Mouse (Mus musculus) gastrocnemius, adult 18-20 months (tissue): ENCODE results near the gene Acsf3. TPM values are rescaled to one million over a fixed set of nuclear protein-coding genes. Genes with fewer than 3 reads are reported as not detected.

Source experiments
- DNase-seq: peaks from one replicate; pipeline ENCODE4 v3.0.0; 2021; ENCODE audit warnings: low spot score
- total RNA-seq, 2 experiments: library from RNA; stranded (reverse); gene quantifications; 2 replicates each; pipeline ENCODE4 v1.2.3; 2021

The Acsf3 gene
- total RNA-seq, 2 experiments from 2014 or later, result 12.4 to 12.9 TPM

- DNase-seq, result no peak
Observed at GRCm38 (mm10) chr8:122761109-122761508, 14.2 kb upstream of the Acsf3 start.

- no peak for DNase-seq
Observed at GRCm38 (mm10) chr8:122762731-122763266, 12.5 kb upstream of the Acsf3 start.

DNA sequence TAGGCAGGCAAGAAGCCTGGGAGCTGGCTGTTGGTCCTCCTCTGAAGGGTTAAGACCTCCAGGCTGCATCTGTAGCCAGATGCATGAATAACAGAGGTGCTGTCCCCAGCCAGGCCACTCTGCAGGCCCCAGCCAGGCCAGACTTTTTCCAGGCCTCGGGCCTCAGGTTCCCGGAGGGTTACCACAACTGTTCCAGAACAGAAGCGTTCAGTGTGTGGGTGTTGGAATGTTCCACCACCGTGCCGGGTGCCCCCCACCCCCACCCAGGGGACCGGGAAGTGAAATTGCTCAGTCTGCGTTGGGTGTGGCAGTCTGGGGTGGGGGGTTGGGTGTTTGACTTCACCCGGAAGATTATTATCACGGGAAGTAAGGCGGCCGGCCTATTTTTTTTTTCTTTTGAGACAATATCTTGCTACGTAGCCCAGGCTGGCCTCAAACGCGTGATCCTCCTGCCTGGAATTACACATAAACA lies 12.0 kb upstream of the Acsf3 start:
- DNase-seq, result peak; percentile 22

- no peak for DNase-seq
Observed at GRCm38 (mm10) chr8:122764790-122765474, 10.4 kb upstream of the Acsf3 start.

DNA sequence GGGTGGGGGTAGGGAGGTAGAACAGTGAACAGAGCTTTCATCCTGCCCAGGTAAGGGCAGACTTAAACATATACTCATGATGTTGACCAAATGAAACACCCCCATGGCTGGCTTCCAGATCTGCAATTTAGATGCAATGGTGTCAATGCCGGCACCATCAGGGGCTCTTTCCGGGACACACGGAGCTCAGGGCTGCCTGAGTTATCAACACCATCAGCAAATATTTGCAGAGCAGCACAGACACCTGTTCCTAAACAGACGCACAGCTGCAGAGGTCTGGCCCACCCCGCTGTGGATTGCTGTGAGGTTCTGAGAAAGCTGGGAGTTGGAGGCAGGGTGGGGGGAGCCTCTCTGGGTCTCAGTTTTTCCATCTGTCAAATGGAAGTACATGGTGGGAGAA lies 9.1 kb upstream of the Acsf3 start:
- no peak for DNase-seq

DNA sequence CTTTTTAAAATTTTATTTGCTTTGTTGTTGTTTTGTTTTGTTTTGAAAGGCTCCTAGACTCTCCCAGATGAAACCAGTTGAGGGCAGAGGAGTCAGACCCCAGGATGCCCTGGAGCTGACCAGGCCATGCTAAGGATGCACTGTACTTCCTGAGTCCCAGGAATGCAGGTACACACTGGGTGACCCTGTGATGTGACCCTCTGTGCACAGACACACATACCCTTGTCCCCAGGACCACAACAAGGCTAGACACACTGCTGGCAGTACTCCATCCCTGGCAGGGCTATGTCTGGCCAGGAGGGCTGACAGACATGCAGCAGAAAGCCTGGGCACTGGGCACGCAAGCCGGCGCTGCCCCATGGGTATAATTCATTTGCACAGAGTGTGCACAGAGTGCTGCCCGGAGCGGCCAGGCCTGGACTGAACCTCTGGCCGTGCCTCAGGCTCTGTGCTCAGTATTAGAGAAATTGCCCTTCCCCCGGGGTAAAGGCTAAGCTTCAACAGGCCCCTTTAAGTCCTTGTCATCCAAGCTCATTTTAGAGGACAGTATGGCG lies 8.6 kb upstream of the Acsf3 start:
- DNase-seq, result no peak

DNA sequence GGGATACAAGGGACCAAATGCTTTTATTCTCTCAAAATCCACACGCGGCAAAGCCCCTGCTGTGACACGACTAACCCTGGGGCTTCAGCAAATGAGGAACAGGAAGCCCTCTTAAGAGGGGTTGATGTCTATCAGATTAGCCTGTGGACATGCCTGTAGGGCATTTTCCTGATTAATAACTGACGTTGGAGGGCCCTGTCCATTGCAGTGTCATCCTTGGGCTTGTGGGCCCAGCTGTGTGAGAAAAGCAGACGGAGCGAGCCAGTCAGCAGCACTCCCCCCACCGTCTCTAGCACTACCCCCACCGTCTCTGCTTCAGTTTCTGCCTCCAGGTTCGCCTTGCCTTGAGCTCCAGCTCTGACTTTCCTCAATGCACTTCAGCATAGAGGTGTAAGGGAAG lies 8.1 kb upstream of the Acsf3 start:
- no peak for DNase-seq

GRCm38 (mm10) chr8:122769251-122770058 lies 5.8 kb upstream of the Acsf3 start:
- no peak for DNase-seq

DNA sequence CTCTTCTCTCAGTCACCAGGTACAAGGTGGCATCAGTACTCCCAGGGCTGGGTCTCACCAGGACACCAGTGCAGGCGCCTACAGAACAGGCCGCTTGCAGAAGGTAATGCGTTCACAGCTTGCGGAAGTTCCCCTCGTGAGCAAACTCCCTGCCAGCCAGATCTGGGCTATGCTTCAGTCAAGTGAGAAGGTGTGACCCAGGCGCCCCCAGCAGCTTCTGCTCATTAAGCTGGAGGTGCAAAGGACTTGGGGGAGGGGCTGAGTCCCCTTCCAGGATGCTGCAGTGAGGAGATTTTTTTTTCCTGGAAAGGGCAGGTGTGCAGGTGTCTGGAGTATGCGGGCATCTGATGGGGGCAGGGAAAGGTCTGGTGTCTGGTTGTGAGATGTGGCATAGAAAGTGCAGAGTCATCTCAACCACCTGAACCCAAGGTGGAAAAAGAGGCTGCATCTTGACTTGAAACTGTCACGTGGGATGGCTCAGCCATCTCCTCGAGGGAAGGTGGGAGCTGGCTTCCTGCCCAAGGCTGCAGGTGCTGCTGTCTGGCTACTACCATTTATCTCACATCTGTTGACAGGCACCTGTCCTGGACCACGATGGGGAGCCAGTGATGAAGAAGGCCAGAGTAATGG lies 2.7 kb upstream of the Acsf3 start:
- DNase-seq, result no peak

- DNase-seq, result no peak
Observed at GRCm38 (mm10) chr8:122777701-122778100, 2.4 kb downstream of the Acsf3 start.

DNA sequence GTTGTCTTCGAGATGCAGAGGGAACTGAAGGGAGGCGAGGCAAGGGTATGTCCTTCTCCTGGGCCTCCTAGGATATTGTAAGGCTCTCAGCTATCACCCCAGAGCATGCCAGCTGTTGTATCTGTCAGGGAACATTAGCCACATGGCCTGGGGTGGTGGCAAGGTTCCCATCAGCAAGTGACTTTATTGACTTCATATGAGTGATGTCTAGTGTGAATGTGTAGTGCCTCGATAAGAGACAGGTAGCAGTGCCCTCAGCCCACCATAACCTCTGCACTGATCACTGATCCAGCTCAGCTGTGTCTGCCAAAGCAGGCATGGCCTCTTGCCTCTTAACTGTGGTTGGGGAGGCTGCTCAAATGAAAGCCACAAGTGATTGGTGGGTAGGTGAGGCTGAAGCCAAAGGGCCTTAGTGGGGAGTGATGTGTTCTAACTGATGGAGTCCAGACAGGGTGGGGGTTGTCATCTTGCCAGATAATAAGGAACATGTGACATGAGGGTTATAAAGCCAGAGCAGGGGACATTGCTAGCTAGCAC lies 3.5 kb downstream of the Acsf3 start:
- no peak for DNase-seq

GRCm38 (mm10) chr8:122779255-122779654 lies 4.0 kb downstream of the Acsf3 start:
- no peak for DNase-seq

- DNase-seq, result peak; percentile 51
Observed at GRCm38 (mm10) chr8:122784756-122785155, 9.5 kb downstream of the Acsf3 start.

DNA sequence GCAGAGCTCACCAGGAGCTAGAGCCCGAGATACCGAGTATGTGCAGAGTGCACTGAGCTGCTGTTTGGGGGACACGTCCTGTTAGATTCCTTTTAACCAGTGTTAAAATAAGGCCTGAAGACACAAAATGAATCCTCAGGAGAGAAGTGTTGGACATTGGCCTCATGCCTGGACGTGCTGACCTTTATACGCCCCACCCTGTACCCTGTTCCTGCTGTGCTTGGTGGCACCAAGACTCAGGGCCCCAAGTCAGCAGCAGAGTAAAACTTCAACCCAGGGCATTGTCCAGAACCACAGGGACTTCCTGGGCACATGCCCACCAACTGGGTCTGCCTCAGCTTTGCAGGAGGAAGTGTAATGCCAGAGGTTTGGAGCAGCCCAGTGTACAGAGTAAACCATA lies 14.5 kb downstream of the Acsf3 start:
- no peak for DNase-seq

GRCm38 (mm10) chr8:122793375-122794174 lies 18.3 kb downstream of the Acsf3 start:
- no peak for DNase-seq

GRCm38 (mm10) chr8:122794175-122794454 lies 18.8 kb downstream of the Acsf3 start:
- DNase-seq, result no peak

- DNase-seq, result no peak
Observed at GRCm38 (mm10) chr8:122803906-122804761, 28.8 kb downstream of the Acsf3 start.

GRCm38 (mm10) chr8:122805349-122805748 lies 30.1 kb downstream of the Acsf3 start:
- no peak for DNase-seq

DNA sequence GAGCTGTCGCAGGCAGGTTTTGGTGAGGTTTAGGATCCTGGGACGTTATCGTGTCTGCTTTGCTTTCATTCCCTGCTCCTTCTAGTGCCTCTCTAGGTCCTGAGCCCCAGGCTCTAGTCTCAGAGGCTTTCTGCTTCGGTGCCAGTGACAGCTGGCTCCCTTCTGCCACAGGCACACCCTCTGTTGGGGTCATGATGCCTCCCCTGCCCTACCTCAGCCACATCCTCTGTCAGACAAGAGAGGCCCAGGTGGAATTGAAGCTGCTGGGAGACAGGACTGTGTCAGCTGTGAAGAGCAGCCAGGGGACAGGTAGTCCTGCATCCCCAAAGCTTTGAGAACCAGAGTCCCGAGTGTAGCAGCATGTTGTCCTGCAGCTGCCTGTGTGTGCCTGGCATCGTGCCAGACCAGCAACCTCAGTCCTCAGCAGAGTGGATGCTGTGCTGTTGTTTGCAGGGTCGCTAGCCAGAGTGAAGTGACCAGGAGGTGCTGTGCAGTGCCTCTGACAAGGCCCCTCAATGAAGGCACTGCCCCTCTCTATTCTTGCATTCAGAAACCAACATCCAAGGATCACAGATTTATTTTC lies 31.8 kb downstream of the Acsf3 start:
- DNase-seq, result no peak

DNA sequence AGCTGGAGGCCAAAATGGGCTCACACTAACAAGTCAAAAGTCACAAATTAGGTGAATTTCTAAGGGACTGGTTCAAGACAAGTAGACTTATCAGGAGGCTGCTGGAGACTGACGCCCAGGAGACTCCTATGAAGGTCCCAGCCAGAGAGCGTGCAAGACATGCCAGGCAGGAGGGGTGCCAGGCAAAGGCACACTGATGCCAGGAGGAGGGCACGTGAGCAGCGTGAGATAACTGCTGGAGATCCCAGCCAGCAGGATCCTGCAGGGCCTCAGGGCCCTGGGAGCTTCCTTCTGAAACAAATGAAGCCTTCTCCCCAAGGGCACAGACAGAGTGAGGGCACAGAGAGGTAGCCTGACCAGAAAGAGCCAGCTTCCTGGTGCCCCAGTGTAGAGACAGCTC lies 32.6 kb downstream of the Acsf3 start:
- peak; percentile 25 for DNase-seq
